Comparison of ENCODE assay signal across 9 mouse cellular contexts in genomic region chr4:49321903-49322635, GRCm38 (mm10).
DNase-seq lines count a peak whose midpoint lies in the region; ATAC-seq and TF ChIP-seq lines count a peak whose summit lies in the region.
"Had no signal": no experiment of that assay in that cellular context is flagged by ENCODE, and none has a peak within 500 bp of the region (broad histone marks: within the 10 kb centered on the region; RNA-seq: fewer than 3 reads in every experiment).

No protein-coding gene starts in this region.

- no peaks in the 10 kb centered on the region for H3K27me3 ChIP-seq in thymus, adult 2 months (ENCODE audit: control insufficient read depth, insufficient read depth, low read length)
- no peaks in the 10 kb centered on the region for H3K27me3 ChIP-seq in heart, embryonic 11.5 days (ENCODE audit: control insufficient read depth, insufficient read depth, low read length)
- H3K27me3 ChIP-seq: heart, embryonic 13.5 days had no signal

- no peak overlapping the region for H3K4me2 ChIP-seq in heart, embryonic 11.5 days
- H3K4me2 ChIP-seq: heart, embryonic 13.5 days had no signal

- no peak for TF ChIP-seq POLR2A in cortical plate, adult 2 months (IDR thresholded peaks at IDR 0.05; ENCODE audit: extremely low read depth, insufficient read depth, low read length)
- no peak for TF ChIP-seq POLR2A in thymus, adult 2 months (IDR thresholded peaks at IDR 0.05; ENCODE audit: control insufficient read depth, extremely low read depth, insufficient read depth, low read length, poor library complexity)

- intact Hi-C loops in left cerebral cortex, postnatal 25 days (cut with DNase I) = loop anchor here (10.0 kb wide), 2 partner anchors 547 to 627 kb away; no protein-coding TSS in a partner anchor

- H3K4me3 ChIP-seq in cortical plate, adult 2 months (ENCODE audit: insufficient read depth, low read length) = no peak overlapping the region
- no peak overlapping the region for H3K4me3 ChIP-seq in thymus, adult 2 months (ENCODE audit: control insufficient read depth, insufficient read depth, low read length)
- no peak overlapping the region for H3K4me3 ChIP-seq in heart, embryonic 11.5 days (ENCODE audit: low read depth, low read length)
- H3K4me3 ChIP-seq: heart, embryonic 13.5 days had no signal

- no peaks in the 10 kb centered on the region for H3K9me3 ChIP-seq in heart, embryonic 11.5 days (replicated peaks; ENCODE audit: control insufficient read depth, low read length)
- H3K9me3 ChIP-seq: heart, embryonic 13.5 days had no signal

- ATAC-seq in megakaryocyte, adult 5-6 weeks (ENCODE audit: poor library complexity, severe bottlenecking) = 0 out of 2 replicates have a peak, but pooled peaks have one; percentile 47
- ATAC-seq in heart, embryonic 11.5 days (replicated peaks; ENCODE audit: insufficient number of reproducible peaks, low FRiP score, low TSS enrichment) = no peak

- DNase-seq in left cerebral cortex, postnatal 25 days (ENCODE audit: low spot score in 2 of 2) = peak; percentile 5 to 38
- DNase-seq in left cerebral cortex, adult 18-20 months (ENCODE audit: low spot score in 2 of 2) = no peak
- peak; percentile 51 for DNase-seq in Muller cell, postnatal 12 days (ENCODE audit: inconsistent ontology term)
- no peak for DNase-seq in thymus, adult 2 months
- DNase-seq in urinary bladder, postnatal 14 days (ENCODE audit: low spot score) = no peak

- H3K4me1 ChIP-seq in cortical plate, adult 2 months (ENCODE audit: control insufficient read depth, insufficient read depth, low read length) = no peaks in the 10 kb centered on the region
- H3K4me1 ChIP-seq in thymus, adult 2 months (replicated peaks; ENCODE audit: control insufficient read depth, insufficient read depth, low read length) = no peaks in the 10 kb centered on the region
- no peaks in the 10 kb centered on the region for H3K4me1 ChIP-seq in heart, embryonic 11.5 days (ENCODE audit: control insufficient read depth, insufficient read depth, low read length)
- H3K4me1 ChIP-seq: heart, embryonic 13.5 days had no signal

- H3K36me3 ChIP-seq in thymus, adult 2 months (ENCODE audit: control insufficient read depth, insufficient read depth, low read length) = no peaks in the 10 kb centered on the region
- H3K36me3 ChIP-seq in heart, embryonic 11.5 days (ENCODE audit: control insufficient read depth, insufficient read depth, low read length) = no peaks in the 10 kb centered on the region
- H3K36me3 ChIP-seq: heart, embryonic 13.5 days had no signal

- no peak overlapping the region for H3K9ac ChIP-seq in heart, embryonic 11.5 days (ENCODE audit: low read depth, low read length)
- H3K9ac ChIP-seq: heart, embryonic 13.5 days had no signal

- H3K27ac ChIP-seq in cortical plate, adult 2 months (ENCODE audit: insufficient read depth, low read length) = no peak overlapping the region
- H3K27ac ChIP-seq in thymus, adult 2 months (ENCODE audit: control insufficient read depth, insufficient read depth, low read length) = no peak overlapping the region
- no peak overlapping the region for H3K27ac ChIP-seq in heart, embryonic 11.5 days (ENCODE audit: low read depth, low read length)
- H3K27ac ChIP-seq: heart, embryonic 13.5 days had no signal

- TF ChIP-seq CTCF in cortical plate, adult 2 months (IDR thresholded peaks at IDR 0.05; ENCODE audit: extremely low read depth, insufficient read depth, low read length) = peak; percentile 45
- no peak for TF ChIP-seq CTCF in thymus, adult 2 months (IDR thresholded peaks at IDR 0.05; ENCODE audit: borderline replicate concordance, control insufficient read depth, extremely low read depth, insufficient read depth, low read length, poor library complexity)

- 58% methylated on average over 6 of the region's 6 CpGs for WGBS in thymus, adult 2 months
- WGBS in heart, embryonic 11.5 days (ENCODE audit: insufficient replicate concordance) = 51% methylated on average over 6 of the region's 6 CpGs

Comparison
In these comparisons a context has a peak if more than half of its experiments do, and no peak if none do; other contexts are left out.
1. DNase-seq: peak in left cerebral cortex, postnatal 25 days (2 of 2) and Muller cell, postnatal 12 days (single experiment); none in left cerebral cortex, adult 18-20 months (0 of 2), thymus, adult 2 months (single experiment) and urinary bladder, postnatal 14 days (single experiment).